Mouse (Mus musculus): ENCODE data around the gene Scai. TPM values are rescaled to one million over a fixed set of nuclear protein-coding genes. Genes with fewer than 3 reads are reported as not detected.

Gene Scai
- polyA plus RNA-seq, 1 experiment from 2014 or later: 12.1 TPM

- Histone ChIP-seq H3K4me3 (ENCODE audit: low read depth, low read length) (no peak overlapping the region), H3K4me2 (ENCODE audit: low read length) (no peak overlapping the region), H3K27me3 (replicated peaks; ENCODE audit: control insufficient read depth, insufficient read depth, low read length) (no peaks in the 10 kb centered on the region), H3K27ac (ENCODE audit: low read depth, low read length) (no peak overlapping the region), H3K9me3 (replicated peaks; ENCODE audit: control insufficient read depth, low read length) (no peaks in the 10 kb centered on the region), H3K36me3 (ENCODE audit: control insufficient read depth, insufficient read depth, low read length) (no peaks in the 10 kb centered on the region), H3K4me1 (ENCODE audit: control insufficient read depth, insufficient read depth, low read length) (no peaks in the 10 kb centered on the region), H3K9ac (ENCODE audit: low read length) (no peak overlapping the region)
- no peak for DNase-seq (ENCODE audit: low spot score)
- WGBS: 58% methylated on average over 2 of the region's 2 CpGs
- no peak for ATAC-seq
Observed at GRCm38 (mm10) chr2:39148075-39148474, 42.5 kb downstream of the Scai start.

- H3K36me3 ChIP-seq (ENCODE audit: control insufficient read depth, insufficient read depth, low read length): no peaks in the 10 kb centered on the region
- no peak overlapping the region for H3K9ac ChIP-seq (ENCODE audit: low read length)
- no peak overlapping the region for H3K4me2 ChIP-seq (ENCODE audit: low read length)
- H3K27ac ChIP-seq (ENCODE audit: low read depth, low read length): no peak overlapping the region
- H3K9me3 ChIP-seq (replicated peaks; ENCODE audit: control insufficient read depth, low read length): no peaks in the 10 kb centered on the region
- H3K27me3 ChIP-seq (replicated peaks; ENCODE audit: control insufficient read depth, insufficient read depth, low read length): no peaks in the 10 kb centered on the region
- ATAC-seq: no peak
- no peak overlapping the region for H3K4me3 ChIP-seq (ENCODE audit: low read depth, low read length)
- WGBS: 100% methylated on average over 1 of the region's 1 CpGs
- DNase-seq (ENCODE audit: low spot score): peak; percentile 21
- H3K4me1 ChIP-seq (ENCODE audit: control insufficient read depth, insufficient read depth, low read length): no peaks in the 10 kb centered on the region
Observed at GRCm38 (mm10) chr2:39146469-39146868, 44.1 kb downstream of the Scai start.

GRCm38 (mm10) chr2:39142357-39142948, 48.1 kb downstream of the Scai start:
- Histone ChIP-seq H3K4me1 (ENCODE audit: control insufficient read depth, insufficient read depth, low read length) (no peaks in the 10 kb centered on the region), H3K27me3 (replicated peaks; ENCODE audit: control insufficient read depth, insufficient read depth, low read length) (no peaks in the 10 kb centered on the region), H3K27ac (ENCODE audit: low read depth, low read length) (no peak overlapping the region), H3K4me3 (ENCODE audit: low read depth, low read length) (no peak overlapping the region), H3K36me3 (ENCODE audit: control insufficient read depth, insufficient read depth, low read length) (no peaks in the 10 kb centered on the region), H3K9ac (ENCODE audit: low read length) (no peak overlapping the region), H3K9me3 (replicated peaks; ENCODE audit: control insufficient read depth, low read length) (no peaks in the 10 kb centered on the region), H3K4me2 (ENCODE audit: low read length) (no peak overlapping the region)
- WGBS: 87% methylated on average over 3 of the region's 3 CpGs
- ATAC-seq (no peak), DNase-seq (ENCODE audit: low spot score) (no peak)

- Histone ChIP-seq H3K27me3 (replicated peaks; ENCODE audit: control insufficient read depth, insufficient read depth, low read length) (no peaks in the 10 kb centered on the region), H3K9me3 (replicated peaks; ENCODE audit: control insufficient read depth, low read length) (no peaks in the 10 kb centered on the region), H3K9ac (ENCODE audit: low read length) (no peak overlapping the region), H3K4me2 (ENCODE audit: low read length) (no peak overlapping the region), H3K36me3 (ENCODE audit: control insufficient read depth, insufficient read depth, low read length) (no peaks in the 10 kb centered on the region), H3K4me1 (ENCODE audit: control insufficient read depth, insufficient read depth, low read length) (no peaks in the 10 kb centered on the region), H3K27ac (ENCODE audit: low read depth, low read length) (no peak overlapping the region), H3K4me3 (ENCODE audit: low read depth, low read length) (no peak overlapping the region)
- WGBS: 82% methylated on average over 7 of the region's 7 CpGs
- ATAC-seq (no peak), DNase-seq (ENCODE audit: low spot score) (no peak)
Observed at GRCm38 (mm10) chr2:39140586-39141455, 49.7 kb downstream of the Scai start.

- 67% methylated on average over 3 of the region's 3 CpGs for WGBS
- peak; percentile 71 for DNase-seq (ENCODE audit: low spot score)
- H3K4me1 ChIP-seq (ENCODE audit: control insufficient read depth, insufficient read depth, low read length): 0 out of 2 replicates have a peak, but pooled peaks cover 2% of the 10 kb centered on the region
- no peak overlapping the region for H3K4me2 ChIP-seq (ENCODE audit: low read length)
- no peak overlapping the region for H3K27ac ChIP-seq (ENCODE audit: low read depth, low read length)
- H3K9ac ChIP-seq (ENCODE audit: low read length): no peak overlapping the region
- H3K9me3 ChIP-seq (replicated peaks; ENCODE audit: control insufficient read depth, low read length): no peaks in the 10 kb centered on the region
- no peak overlapping the region for H3K4me3 ChIP-seq (ENCODE audit: low read depth, low read length)
- H3K36me3 ChIP-seq (ENCODE audit: control insufficient read depth, insufficient read depth, low read length): peaks cover 7% of the 10 kb centered on the region; the same call in 1 of the 2 replicates
- ATAC-seq: no peak
- no peaks in the 10 kb centered on the region for H3K27me3 ChIP-seq (replicated peaks; ENCODE audit: control insufficient read depth, insufficient read depth, low read length)
Observed at GRCm38 (mm10) chr2:39129526-39130326, 60.8 kb downstream of the Scai start.

- Histone ChIP-seq H3K27me3 (replicated peaks; ENCODE audit: control insufficient read depth, insufficient read depth, low read length) (no peaks in the 10 kb centered on the region), H3K27ac (ENCODE audit: low read depth, low read length) (no peak overlapping the region), H3K4me2 (ENCODE audit: low read length) (no peak overlapping the region), H3K36me3 (ENCODE audit: control insufficient read depth, insufficient read depth, low read length) (peaks cover 38% of the 10 kb centered on the region), H3K9me3 (replicated peaks; ENCODE audit: control insufficient read depth, low read length) (no peaks in the 10 kb centered on the region), H3K9ac (ENCODE audit: low read length) (no peak overlapping the region), H3K4me3 (ENCODE audit: low read depth, low read length) (no peak overlapping the region), H3K4me1 (ENCODE audit: control insufficient read depth, insufficient read depth, low read length) (no peaks in the 10 kb centered on the region)
- DNase-seq (ENCODE audit: low spot score) (no peak), ATAC-seq (no peak)
- WGBS: 92% methylated on average over 5 of the region's 5 CpGs
Observed at GRCm38 (mm10) chr2:39124167-39124566, 66.4 kb downstream of the Scai start.

GRCm38 (mm10) chr2:39121137-39121536, 69.4 kb downstream of the Scai start:
- no peaks in the 10 kb centered on the region for H3K9me3 ChIP-seq (replicated peaks; ENCODE audit: control insufficient read depth, low read length)
- H3K9ac ChIP-seq (ENCODE audit: low read length): no peak overlapping the region
- no peaks in the 10 kb centered on the region for H3K4me1 ChIP-seq (ENCODE audit: control insufficient read depth, insufficient read depth, low read length)
- no peaks in the 10 kb centered on the region for H3K27me3 ChIP-seq (replicated peaks; ENCODE audit: control insufficient read depth, insufficient read depth, low read length)
- DNase-seq (ENCODE audit: low spot score) (no peak), ATAC-seq (no peak)
- peaks cover 67% of the 10 kb centered on the region for H3K36me3 ChIP-seq (ENCODE audit: control insufficient read depth, insufficient read depth, low read length)
- WGBS: 94% methylated on average over 5 of the region's 5 CpGs
- no peak overlapping the region for H3K27ac ChIP-seq (ENCODE audit: low read depth, low read length)
- no peak overlapping the region for H3K4me2 ChIP-seq (ENCODE audit: low read length)
- H3K4me3 ChIP-seq (ENCODE audit: low read depth, low read length): no peak overlapping the region

GRCm38 (mm10) chr2:39116583-39116982, 74.0 kb downstream of the Scai start:
- no peak overlapping the region for H3K9ac ChIP-seq (ENCODE audit: low read length)
- no peak overlapping the region for H3K4me2 ChIP-seq (ENCODE audit: low read length)
- H3K27ac ChIP-seq (ENCODE audit: low read depth, low read length): no peak overlapping the region
- H3K4me3 ChIP-seq (ENCODE audit: low read depth, low read length): no peak overlapping the region
- no peaks in the 10 kb centered on the region for H3K4me1 ChIP-seq (ENCODE audit: control insufficient read depth, insufficient read depth, low read length)
- no peak for ATAC-seq
- DNase-seq (ENCODE audit: low spot score): no peak
- peaks cover 68% of the 10 kb centered on the region for H3K36me3 ChIP-seq (ENCODE audit: control insufficient read depth, insufficient read depth, low read length)
- WGBS: 93% methylated on average over 2 of the region's 2 CpGs
- no peaks in the 10 kb centered on the region for H3K27me3 ChIP-seq (replicated peaks; ENCODE audit: control insufficient read depth, insufficient read depth, low read length)
- no peaks in the 10 kb centered on the region for H3K9me3 ChIP-seq (replicated peaks; ENCODE audit: control insufficient read depth, low read length)

Data from forebrain, embryonic 14.5 days (tissue).